Mouse (Mus musculus) ES-Bruce4 (cell line): Measurements from ENCODE around the gene Nanp. TPM values are rescaled to one million over a fixed set of nuclear protein-coding genes. Genes with fewer than 3 reads are reported as not detected.

ENCODE experiments used
- H3K27ac ChIP-seq: 2 replicates; pipeline ENCODE4 v1.5.1; 2012; ENCODE audit warnings: low read length, inconsistent platforms; ENCODE audit not compliant: insufficient read depth
- H3K27me3 ChIP-seq: 2 replicates; pipeline ENCODE4 v1.6.1; 2012; ENCODE audit warnings: mild to moderate bottlenecking, low read length, inconsistent platforms; ENCODE audit not compliant: control insufficient read depth, poor library complexity, insufficient read depth, severe bottlenecking
- H3K36me3 ChIP-seq: 2 replicates; pipeline ENCODE4 v1.6.1; 2012; ENCODE audit warnings: inconsistent platforms, mild to moderate bottlenecking, low read length, moderate library complexity; ENCODE audit not compliant: control insufficient read depth, poor library complexity, insufficient read depth, severe bottlenecking
- H3K4me1 ChIP-seq: one replicate; pipeline ENCODE4 v1.8.1; 2011; ENCODE audit warnings: low read length; ENCODE audit not compliant: control insufficient read depth, insufficient read depth
- H3K4me3 ChIP-seq: 2 replicates; pipeline ENCODE4 v1.5.1; 2011; ENCODE audit warnings: low read depth, mild to moderate bottlenecking, low read length
- H3K9ac ChIP-seq: 2 replicates; pipeline ENCODE4 v1.6.1; 2012; ENCODE audit warnings: low read depth, mild to moderate bottlenecking, inconsistent platforms; ENCODE audit not compliant: poor library complexity, severe bottlenecking
- H3K9me3 ChIP-seq: replicated peaks from 2 replicates; pipeline ENCODE4 v1.6.1; 2012; ENCODE audit warnings: mild to moderate bottlenecking, low read length, inconsistent platforms; ENCODE audit not compliant: control insufficient read depth, poor library complexity, insufficient read depth, severe bottlenecking
- CTCF ChIP-seq: IDR thresholded peaks from one replicate; pipeline ENCODE4 v1.8.1; 2011; ENCODE audit warnings: low read depth, low read length
- EP300 ChIP-seq: IDR thresholded peaks from 2 replicates; pipeline ENCODE4 v1.6.1; 2011; ENCODE audit warnings: low read depth, low read length; ENCODE audit not compliant: insufficient read depth
- POLR2A ChIP-seq: IDR thresholded peaks from one replicate; pipeline ENCODE4 v1.8.1; 2011; ENCODE audit warnings: low read length; ENCODE audit not compliant: insufficient read depth
- polyA plus RNA-seq: library from polyadenylated mRNA; stranded (reverse); fragments of >200 nt; gene quantifications from 2 replicates; pipeline ENCODE4 v1.2.4, GENCODE M21; 2011; ENCODE audit warnings: low read depth; ENCODE audit not compliant: missing spikeins, insufficient read depth, insufficient read length

Nanp gene
- polyA plus RNA-seq, 1 experiment: 18.0 TPM

DNA sequence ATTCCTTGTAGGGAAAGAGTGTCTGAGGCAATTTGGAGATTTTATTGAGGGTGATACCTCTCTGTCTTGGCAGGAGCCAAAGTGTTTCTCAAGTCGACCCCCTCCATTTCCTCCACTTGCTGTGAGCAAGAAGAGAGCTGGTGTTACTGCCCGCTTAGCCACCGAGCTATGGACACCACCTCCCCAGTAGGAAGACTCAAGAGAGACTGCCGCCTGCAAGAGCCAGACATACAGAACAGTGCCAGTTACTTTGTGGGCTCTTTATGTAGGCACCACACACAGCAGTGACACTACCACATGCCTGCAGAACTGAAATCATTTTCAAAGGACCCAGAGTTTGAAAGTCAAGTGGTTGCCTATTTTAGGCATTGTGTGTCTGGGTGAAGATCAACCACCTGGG, 48.1 kb downstream of the Nanp start:
- H3K4me1 ChIP-seq: no peaks in the 10 kb centered on the region
- H3K36me3 ChIP-seq: no peaks in the 10 kb centered on the region
- H3K9ac ChIP-seq: no peak overlapping the region
- H3K4me3 ChIP-seq: no peak overlapping the region
- H3K27me3 ChIP-seq: no peaks in the 10 kb centered on the region
- H3K27ac ChIP-seq: no peak overlapping the region
- no peaks in the 10 kb centered on the region for H3K9me3 ChIP-seq
- TF ChIP-seq POLR2A: no peak
- TF ChIP-seq EP300: no peak
- no peak for TF ChIP-seq CTCF

- TF ChIP-seq EP300: no peak
- no peak for TF ChIP-seq POLR2A
- TF ChIP-seq CTCF: no peak
- no peaks in the 10 kb centered on the region for H3K36me3 ChIP-seq
- H3K27ac ChIP-seq: no peak overlapping the region
- H3K4me1 ChIP-seq: no peaks in the 10 kb centered on the region
- no peaks in the 10 kb centered on the region for H3K9me3 ChIP-seq
- H3K4me3 ChIP-seq: no peak overlapping the region
- H3K9ac ChIP-seq: no peak overlapping the region
- H3K27me3 ChIP-seq: no peaks in the 10 kb centered on the region
Observed at GRCm38 (mm10) chr2:150990506-150990905, 48.7 kb downstream of the Nanp start.

GRCm38 (mm10) chr2:150985359-150985758, 53.8 kb downstream of the Nanp start:
- Histone ChIP-seq H3K4me1 (no peaks in the 10 kb centered on the region), H3K27ac (no peak overlapping the region), H3K36me3 (no peaks in the 10 kb centered on the region), H3K4me3 (no peak overlapping the region), H3K9ac (no peak overlapping the region), H3K9me3 (no peaks in the 10 kb centered on the region), H3K27me3 (no peaks in the 10 kb centered on the region)
- TF ChIP-seq POLR2A: no peak
- TF ChIP-seq CTCF: no peak
- no peak for TF ChIP-seq EP300

GRCm38 (mm10) chr2:150982051-150982450, 57.1 kb downstream of the Nanp start:
- H3K27ac ChIP-seq: no peak overlapping the region
- TF ChIP-seq POLR2A (no peak), CTCF (no peak), EP300 (no peak)
- H3K4me3 ChIP-seq: no peak overlapping the region

GRCm38 (mm10) chr2:150981524-150981923, 57.7 kb downstream of the Nanp start:
- Histone ChIP-seq H3K27me3 (no peaks in the 10 kb centered on the region), H3K9ac (no peak overlapping the region), H3K27ac (no peak overlapping the region), H3K4me1 (no peaks in the 10 kb centered on the region), H3K9me3 (no peaks in the 10 kb centered on the region), H3K36me3 (no peaks in the 10 kb centered on the region), H3K4me3 (no peak overlapping the region)
- no peak for TF ChIP-seq EP300
- no peak for TF ChIP-seq POLR2A
- no peak for TF ChIP-seq CTCF

More at GRCm38 (mm10) chr2:150982051-150982450, 57.1 kb downstream of the Nanp start:
- no peak overlapping the region for H3K9ac ChIP-seq
- no peaks in the 10 kb centered on the region for H3K36me3 ChIP-seq
- H3K4me1 ChIP-seq: no peaks in the 10 kb centered on the region
- H3K9me3 ChIP-seq: no peaks in the 10 kb centered on the region
- no peaks in the 10 kb centered on the region for H3K27me3 ChIP-seq

DNA sequence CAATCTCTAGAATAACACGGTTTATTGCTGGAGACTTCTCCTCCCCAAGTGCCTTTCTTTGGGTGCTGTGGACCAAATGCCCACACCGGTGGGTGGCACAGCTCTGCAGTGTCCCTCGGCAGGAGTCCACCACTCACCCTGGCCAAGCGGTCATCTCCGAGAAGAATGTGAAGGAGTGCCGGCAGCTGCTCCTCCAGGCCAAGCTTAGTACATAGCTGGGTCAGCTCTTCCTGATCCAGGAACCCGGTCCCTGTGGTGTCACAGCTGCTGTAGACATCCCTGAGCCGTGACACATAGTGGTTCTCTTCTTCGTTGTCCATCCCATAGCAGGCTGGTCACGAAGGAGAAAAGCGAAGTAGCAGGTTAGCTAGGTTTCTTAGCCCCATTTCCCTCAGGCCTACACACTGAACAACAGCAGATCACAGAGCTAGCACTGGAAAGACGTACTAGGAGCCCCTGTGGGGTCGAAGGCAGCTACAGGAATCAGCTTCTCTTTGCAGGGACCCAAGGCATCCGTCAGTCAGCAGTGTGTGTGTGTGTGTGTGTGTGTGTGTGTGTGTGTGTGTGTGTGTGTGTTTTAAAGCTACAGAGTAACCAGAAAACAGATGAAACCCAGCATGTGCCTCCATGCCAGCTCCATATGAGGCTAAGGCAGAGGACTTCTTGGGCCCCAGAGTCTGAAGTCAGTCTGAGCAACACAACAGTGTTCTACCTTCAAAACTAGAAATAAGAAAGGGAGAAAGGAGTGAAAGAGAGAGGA, 59.2 kb downstream of the Nanp start:
- no peak overlapping the region for H3K9ac ChIP-seq
- no peaks in the 10 kb centered on the region for H3K27me3 ChIP-seq
- no peaks in the 10 kb centered on the region for H3K9me3 ChIP-seq
- H3K27ac ChIP-seq: no peak overlapping the region
- no peak overlapping the region for H3K4me3 ChIP-seq
- H3K4me1 ChIP-seq: no peaks in the 10 kb centered on the region
- TF ChIP-seq EP300 (no peak), CTCF (no peak), POLR2A (no peak)
- no peaks in the 10 kb centered on the region for H3K36me3 ChIP-seq

Other genes with a start within 250 kb of the Nanp start
- gene Abhd12, start 134.7 kb downstream of the Nanp start, polyA plus RNA-seq: 31.3 and 35.8 TPM in 2 replicates
- 47.0 and 53.0 TPM in 2 replicates for gene Gins1, start 134.0 kb downstream of the Nanp start, polyA plus RNA-seq
- 19.1 and 24.7 TPM in 2 replicates for gene Ninl, start within 50 bp of the Nanp start, polyA plus RNA-seq
- not detected in 2 replicates for gene Gm14151, start 53.0 kb upstream of the Nanp start, polyA plus RNA-seq
- not detected in 2 replicates for gene Gm14147, start 58.8 kb upstream of the Nanp start, polyA plus RNA-seq